Mouse (Mus musculus): Measurements from ENCODE around the gene Adam33.
"Not testable (repeated sequence)": the region's sequence is repeated elsewhere in the genome, so short reads cannot be mapped to it uniquely, and the experiment has no call there.

Gene Adam33

DNA sequence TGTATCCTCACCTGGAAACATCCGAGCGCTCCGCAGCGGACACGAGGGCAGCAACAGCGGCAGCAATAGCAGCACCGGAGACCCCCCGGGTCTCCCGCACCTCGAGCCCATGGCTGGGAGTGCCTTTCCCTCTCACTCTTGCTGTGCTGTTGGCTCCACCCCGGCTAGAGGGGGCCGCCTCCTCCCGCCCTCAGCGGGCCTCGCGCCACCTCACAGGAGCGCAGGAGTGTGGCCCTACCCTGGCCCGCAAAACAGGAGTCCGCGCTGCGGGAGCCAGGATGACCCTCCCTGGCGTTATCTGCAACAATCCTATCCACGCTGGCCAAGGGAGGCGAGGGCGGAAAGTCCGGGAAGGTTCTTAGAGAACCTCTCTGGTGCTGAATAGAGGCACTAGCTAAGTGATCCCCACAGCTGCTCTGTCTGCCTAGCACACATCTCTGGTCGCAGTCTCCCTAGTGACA is at the start of gene Adam33:
TSS of gene Adam33 (minus strand) at position 411 of the 461 bp plus-strand sequence.
- no peak for DNase-seq (ENCODE audit: low spot score)

GRCm38 (mm10) chr2:131105989-131106388 is 42.4 kb upstream of the Adam33 start:
- DNase-seq (ENCODE audit: low spot score) = no peak

- not testable (repeated sequence) for DNase-seq (ENCODE audit: low spot score)
Observed at GRCm38 (mm10) chr2:131105061-131105460, 41.4 kb upstream of the Adam33 start.

DNA sequence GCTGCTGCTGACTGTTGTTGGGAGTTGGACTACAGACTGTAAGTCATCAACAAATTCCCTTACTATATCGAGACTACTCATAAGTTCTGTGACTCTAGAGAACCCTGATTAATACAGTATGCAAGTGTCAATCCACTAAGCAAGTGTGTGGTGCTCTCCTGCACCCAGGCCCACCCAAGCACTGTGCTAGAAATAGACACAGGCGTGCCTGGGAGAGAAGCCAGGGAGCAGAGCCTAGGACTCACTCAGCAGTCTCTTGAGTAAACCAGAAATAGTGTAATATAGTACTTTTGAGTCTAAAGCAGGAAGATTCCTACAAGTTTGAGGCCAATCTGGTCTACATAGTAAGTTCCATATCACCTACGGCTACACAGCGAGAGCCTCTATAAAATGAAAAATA is 40.4 kb upstream of the Adam33 start:
- no peak for DNase-seq (ENCODE audit: low spot score)

GRCm38 (mm10) chr2:131101530-131101929 is 37.9 kb upstream of the Adam33 start:
- DNase-seq (ENCODE audit: low spot score) = no peak

- no peak for DNase-seq (ENCODE audit: low spot score)
Observed at GRCm38 (mm10) chr2:131097087-131097486, 33.5 kb upstream of the Adam33 start.

DNA sequence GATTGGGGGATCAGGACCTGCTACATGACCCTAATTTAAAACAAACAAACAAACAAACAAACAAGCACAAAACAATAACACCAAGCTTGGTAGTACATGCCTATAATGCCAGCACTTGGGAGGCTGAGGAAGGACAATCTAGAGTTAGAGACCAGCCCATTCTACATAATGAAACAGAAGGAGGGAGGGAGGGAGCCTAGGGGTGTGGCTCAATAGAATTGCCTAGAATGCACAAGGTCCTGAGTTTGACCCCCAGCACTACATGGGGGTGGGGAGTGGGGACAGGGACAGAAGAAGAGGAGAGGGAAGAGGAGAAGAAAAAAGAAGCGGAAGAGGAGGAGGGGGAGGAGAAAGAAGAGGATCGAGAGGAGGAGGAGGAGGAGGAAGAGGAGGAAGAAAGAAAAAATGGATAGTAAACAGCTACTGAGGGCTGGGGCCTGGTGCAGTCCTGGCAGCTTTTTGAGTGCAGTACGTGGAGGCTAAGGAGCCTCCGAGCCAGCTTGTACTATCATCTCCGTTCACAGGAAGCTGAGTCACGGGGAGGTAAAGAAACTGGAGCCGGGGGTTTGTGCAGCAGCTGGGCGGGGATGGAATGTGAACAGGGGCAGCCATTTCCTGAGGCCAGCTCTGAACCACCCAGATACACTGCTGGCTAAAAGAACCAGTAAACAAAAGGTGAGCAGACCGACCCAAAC is 32.6 kb upstream of the Adam33 start:
- DNase-seq (ENCODE audit: low spot score) = peak; percentile 52

DNA sequence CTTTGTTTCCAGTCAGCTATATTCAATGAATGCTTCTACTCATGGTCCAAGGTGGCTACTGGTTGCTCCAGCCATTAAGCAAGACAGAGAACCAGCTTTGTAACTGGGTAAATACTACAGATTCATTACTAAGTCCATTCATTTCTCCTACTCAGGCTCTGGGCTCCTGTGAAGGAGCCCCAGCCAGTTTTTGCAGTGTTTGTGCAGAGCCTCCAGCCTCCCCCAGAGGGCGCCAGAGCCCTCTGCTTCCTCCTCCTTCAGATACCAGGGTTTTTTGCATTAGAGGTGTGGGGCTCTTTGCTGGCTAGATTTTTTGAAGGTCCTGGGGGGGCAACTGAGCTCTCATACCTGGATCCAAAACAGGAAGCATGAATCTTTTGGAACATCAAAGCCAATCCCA is 31.2 kb upstream of the Adam33 start:
- DNase-seq (ENCODE audit: low spot score) = peak; percentile 65

GRCm38 (mm10) chr2:131093577-131093976 is 30.0 kb upstream of the Adam33 start:
- DNase-seq (ENCODE audit: low spot score) = no peak

GRCm38 (mm10) chr2:131090852-131091251 is 27.2 kb upstream of the Adam33 start:
- DNase-seq (ENCODE audit: low spot score) = no peak

DNA sequence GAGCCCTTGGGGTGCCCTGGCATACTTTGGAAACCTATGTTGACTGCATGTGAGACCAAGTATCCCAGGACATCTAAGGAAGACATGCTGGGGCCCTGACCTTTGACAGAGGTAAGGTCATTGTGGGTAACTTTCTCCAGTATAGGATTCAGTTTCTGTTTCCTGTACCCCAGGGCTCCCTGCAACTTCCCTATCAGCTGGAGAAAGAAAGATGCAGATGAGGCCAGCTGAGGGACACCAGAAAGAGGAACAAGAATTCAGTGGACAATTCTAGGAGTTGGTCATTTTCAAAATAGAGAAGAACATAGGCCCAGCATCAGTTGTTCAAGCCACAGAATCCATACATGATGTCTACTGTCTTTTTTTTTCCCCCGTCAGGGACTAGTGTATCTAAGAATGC is 26.0 kb upstream of the Adam33 start:
- no peak for DNase-seq (ENCODE audit: low spot score)

- no peak for DNase-seq (ENCODE audit: low spot score)
Observed at GRCm38 (mm10) chr2:131088581-131088980, 25.0 kb upstream of the Adam33 start.

- no peak for DNase-seq (ENCODE audit: low spot score)
Observed at GRCm38 (mm10) chr2:131086667-131087390, 23.2 kb upstream of the Adam33 start, which contains the start of gene Siglec1. Siglec1 (minus strand) TSS chr2:131086765.

- no peak for DNase-seq (ENCODE audit: low spot score)
Observed at GRCm38 (mm10) chr2:131084206-131084605, 20.6 kb upstream of the Adam33 start.

DNA sequence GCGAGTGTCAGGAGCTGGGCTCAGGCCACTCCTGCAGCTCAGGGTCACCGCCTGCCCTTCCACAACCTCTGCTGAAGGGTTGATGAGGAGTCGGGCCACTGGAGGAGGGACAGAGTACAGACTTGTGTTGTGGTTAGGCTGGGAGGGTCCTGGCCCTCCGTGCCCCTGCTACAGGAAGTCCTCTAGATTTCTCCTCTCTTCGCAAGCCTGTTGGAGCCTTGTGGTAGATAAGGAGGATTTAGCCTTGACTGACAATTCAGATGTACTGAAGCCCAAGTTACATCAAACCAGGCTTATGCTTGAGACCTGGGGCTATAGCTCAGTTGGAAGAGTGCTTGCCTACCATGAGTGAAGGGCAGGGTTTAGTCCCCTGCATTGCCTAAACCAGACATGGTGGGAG is 16.9 kb upstream of the Adam33 start:
- DNase-seq (ENCODE audit: low spot score) = no peak

DNA sequence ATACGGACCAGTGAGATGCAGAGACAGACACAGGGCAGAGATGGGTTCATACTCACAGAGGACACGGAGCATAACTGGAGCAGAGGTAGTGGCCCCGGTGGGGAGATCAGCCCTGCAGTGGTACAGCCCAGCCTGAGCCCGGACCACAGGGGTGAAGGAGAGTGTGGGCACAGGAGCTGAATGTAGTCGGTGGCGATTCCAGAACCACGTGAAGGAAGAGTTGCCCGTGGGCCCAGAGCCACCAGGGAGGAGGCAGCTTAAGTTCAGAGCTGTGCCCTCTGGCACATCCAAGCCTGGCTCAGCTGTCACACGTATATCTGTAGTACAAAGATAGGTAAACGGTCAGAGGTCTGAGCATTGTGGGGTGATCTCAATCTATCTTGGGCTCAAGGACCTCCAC is 8.9 kb upstream of the Adam33 start:
- no peak for DNase-seq (ENCODE audit: low spot score)

GRCm38 (mm10) chr2:131067481-131067880 is 3.9 kb upstream of the Adam33 start:
- DNase-seq (ENCODE audit: low spot score) = no peak

DNA sequence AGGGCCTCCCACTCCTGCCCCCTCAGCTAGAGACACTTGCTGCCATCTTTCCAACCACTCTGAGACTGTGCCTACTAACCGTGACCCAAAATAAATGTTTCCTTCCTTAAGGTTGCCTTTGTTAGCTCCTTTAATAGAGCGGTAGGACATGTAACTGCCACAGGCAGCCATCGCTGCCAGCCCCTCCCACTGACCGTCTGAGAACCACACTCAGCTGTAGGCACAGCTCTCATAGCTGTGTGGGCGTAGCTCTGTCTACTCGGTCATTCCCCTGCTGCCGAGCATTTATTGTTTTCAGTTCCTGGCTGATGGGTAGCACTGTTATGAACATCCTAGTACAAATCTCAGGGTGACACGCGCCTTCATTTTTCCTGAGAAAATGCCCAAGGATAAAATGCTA is 2.7 kb upstream of the Adam33 start:
- no peak for DNase-seq (ENCODE audit: low spot score)

DNA sequence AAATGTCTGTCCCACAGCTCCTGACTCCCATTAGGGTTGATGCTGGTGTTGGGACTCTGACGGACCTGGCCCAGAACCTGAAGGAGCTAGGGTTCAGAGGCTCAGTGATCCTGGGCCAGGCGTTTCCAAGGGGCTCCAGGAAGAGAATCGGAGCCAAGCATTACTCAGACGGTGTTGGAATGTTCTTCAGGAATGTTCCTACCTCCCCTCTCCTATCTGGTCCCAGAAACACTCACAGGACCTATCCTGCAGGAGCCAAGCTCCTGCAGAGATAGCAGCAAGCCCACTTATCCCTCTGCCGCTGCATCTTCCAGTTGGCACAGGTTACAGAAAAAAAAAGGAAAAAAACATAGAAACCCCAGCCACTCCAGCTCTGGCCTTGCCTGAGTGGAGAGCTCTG is 2.0 kb downstream of the Adam33 start:
- no peak for DNase-seq (ENCODE audit: low spot score)

DNA sequence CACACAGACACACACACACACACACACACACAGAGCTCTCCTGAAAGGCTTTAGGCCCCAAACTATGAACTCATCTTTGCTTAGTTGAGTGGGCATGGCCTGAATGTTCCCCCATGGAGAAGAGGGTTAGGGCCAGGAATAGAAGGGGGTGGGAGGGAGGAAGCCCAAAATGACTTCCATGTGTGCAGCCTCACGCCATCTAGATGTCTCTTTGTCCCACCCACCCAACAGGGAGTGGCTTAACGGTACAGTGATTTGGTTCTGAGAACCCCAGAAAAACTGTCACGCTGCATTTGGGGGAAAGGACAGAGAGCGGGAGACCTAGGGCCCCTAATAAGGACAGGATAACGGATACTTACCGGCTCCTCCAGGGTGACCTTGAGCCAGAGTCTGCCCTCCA is 2.8 kb downstream of the Adam33 start:
- DNase-seq (ENCODE audit: low spot score) = no peak

GRCm38 (mm10) chr2:131059781-131060540 is 3.7 kb downstream of the Adam33 start:
- peak; percentile 16 for DNase-seq (ENCODE audit: low spot score)

- peak; percentile 41 for DNase-seq (ENCODE audit: low spot score)
Observed at GRCm38 (mm10) chr2:131059377-131059776, 4.2 kb downstream of the Adam33 start.

DNA sequence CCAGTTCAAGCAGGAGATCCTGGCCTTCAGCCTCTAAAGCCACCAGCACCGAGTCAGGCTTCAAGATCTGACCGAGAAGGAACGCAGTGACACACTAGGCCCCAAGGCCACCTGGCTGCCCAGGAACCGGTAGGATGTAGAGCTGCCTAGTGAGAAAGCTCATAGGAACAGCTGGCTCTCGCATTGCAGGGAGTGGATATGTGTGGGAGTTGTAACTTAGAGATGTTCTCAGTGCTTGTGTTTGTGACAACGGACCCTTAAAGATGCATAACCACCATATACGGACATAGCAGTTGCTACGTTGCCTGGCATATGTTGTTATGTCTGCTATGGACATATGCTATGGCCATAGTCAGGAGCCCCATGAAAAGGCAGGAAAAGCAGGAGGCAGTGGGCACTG is 4.9 kb downstream of the Adam33 start:
- no peak for DNase-seq (ENCODE audit: low spot score)
